Mouse (Mus musculus) C2C12 (cell line): Measurements from ENCODE around the gene 1600002K03Rik.

Source experiments
- CEBPB ChIP-seq: IDR thresholded peaks from one replicate; pipeline ENCODE4 v1.6.1; 2011; ENCODE audit warnings: low read depth, mild to moderate bottlenecking, control low read depth, moderate library complexity
- CTCF ChIP-seq: IDR thresholded peaks from one replicate; pipeline ENCODE4 v1.5.1; 2011; ENCODE audit not compliant: control insufficient read depth, insufficient read depth, insufficient read length
- FOSL1 ChIP-seq: IDR thresholded peaks from one replicate; pipeline ENCODE4 v1.8.0; 2011; ENCODE audit warnings: mild to moderate bottlenecking, low read length; ENCODE audit not compliant: poor library complexity, insufficient read depth, severe bottlenecking
- MAX ChIP-seq: IDR thresholded peaks from one replicate; pipeline ENCODE4 v1.6.1; 2011; ENCODE audit warnings: mild to moderate bottlenecking, control low read depth
- MYOD1 ChIP-seq: IDR thresholded peaks from one replicate; pipeline ENCODE4 v1.6.1; 2011; ENCODE audit warnings: low read depth; ENCODE audit not compliant: control insufficient read depth, insufficient read length
- MYOG ChIP-seq: IDR thresholded peaks from one replicate; pipeline ENCODE4 v1.6.1; 2011; ENCODE audit not compliant: control insufficient read depth, insufficient read length; ENCODE audit errors: extremely low read depth
- USF1 ChIP-seq: IDR thresholded peaks from one replicate; pipeline ENCODE4 v1.6.1; 2011; ENCODE audit warnings: low read depth, mild to moderate bottlenecking, control low read depth, moderate library complexity

DNA sequence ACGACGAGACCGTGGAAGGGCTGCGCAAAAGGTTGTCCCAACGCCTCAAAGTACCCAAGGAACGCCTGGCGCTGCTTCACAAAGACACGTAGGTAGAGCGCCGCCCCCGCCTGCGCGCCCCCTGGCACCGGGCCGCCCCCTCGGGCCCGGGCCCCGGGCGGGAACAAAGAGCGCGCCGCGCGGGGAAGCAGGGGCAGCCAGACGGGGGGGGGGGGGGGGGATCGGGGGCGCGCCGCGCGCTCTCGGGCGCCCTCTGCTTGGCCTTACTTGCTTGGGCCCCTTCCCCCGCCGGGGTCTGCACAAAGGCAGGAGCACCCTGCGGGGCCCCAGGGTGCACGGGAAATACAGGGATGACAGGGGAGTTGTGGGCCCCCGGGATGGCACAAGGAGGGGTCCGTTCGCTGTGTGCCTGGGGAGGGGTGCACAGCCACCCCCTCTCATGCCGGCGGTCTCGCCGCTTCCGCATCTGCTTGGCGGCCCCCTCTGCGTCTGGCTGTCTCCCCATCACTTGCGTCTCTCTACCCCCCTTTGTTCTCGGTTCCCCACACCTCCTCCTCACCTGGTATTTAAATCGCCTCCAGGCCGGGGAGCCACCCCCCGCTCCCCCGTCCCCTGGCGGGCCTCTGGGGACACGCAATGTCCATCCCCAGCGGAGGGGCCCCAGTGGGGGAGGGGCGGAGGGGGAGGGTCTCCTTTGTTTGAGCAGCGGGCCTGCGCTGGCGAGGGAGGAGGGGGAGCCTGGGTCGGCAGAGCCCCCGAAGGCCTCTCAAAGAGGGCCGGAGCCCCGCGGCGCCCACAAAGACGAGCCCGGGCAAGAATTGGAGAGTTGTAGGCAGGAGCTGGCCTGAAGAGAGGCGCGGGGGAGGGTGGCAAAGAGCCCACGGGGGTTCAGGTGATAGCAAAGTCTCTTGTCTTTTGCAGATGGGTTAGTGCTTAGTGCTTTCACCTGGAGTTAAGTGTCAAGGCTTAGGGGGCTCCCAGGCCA is 22.2 kb upstream of the 1600002K03Rik start:
- TF ChIP-seq CTCF = no peak
- no peak for TF ChIP-seq MYOG
- no peak for TF ChIP-seq MAX
- no peak for TF ChIP-seq MYOD1
- TF ChIP-seq CEBPB = no peak
- no peak for TF ChIP-seq FOSL1
- TF ChIP-seq USF1 = no peak
